Mouse (Mus musculus): Measurements from ENCODE around the gene Vmn1r224.

The Vmn1r224 gene

GRCm38 (mm10) chr17:20413846-20414245, at the start of gene Vmn1r224:
TSS of gene Vmn1r224 (plus strand) at chr17:20414146.
- in situ Hi-C loops (cut with MboI; ENCODE audit: unreplicated experiment in 2 of 2): no loop called here

DNA sequence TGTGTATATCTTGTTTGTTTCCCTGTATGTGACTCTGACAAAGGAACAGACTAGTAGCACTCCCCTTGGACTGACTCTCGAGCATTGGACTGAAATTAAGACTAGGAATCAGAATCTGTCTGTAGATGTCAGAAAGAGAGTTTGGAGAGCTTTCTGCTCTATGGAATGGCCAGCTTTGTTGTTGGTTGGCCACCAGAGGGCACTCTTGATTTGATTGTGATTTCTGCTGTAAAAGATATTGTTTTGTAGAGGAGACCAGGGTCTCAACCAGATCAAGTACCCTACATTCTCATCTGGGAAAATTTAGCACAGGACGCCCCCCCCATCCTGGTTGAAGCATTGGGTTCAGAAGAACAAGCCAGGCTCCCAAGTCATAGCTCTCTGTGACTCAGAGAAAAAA, 14.8 kb upstream of the Vmn1r224 start:
- in situ Hi-C loops (cut with MboI; ENCODE audit: unreplicated experiment in 2 of 2): no loop called here

DNA sequence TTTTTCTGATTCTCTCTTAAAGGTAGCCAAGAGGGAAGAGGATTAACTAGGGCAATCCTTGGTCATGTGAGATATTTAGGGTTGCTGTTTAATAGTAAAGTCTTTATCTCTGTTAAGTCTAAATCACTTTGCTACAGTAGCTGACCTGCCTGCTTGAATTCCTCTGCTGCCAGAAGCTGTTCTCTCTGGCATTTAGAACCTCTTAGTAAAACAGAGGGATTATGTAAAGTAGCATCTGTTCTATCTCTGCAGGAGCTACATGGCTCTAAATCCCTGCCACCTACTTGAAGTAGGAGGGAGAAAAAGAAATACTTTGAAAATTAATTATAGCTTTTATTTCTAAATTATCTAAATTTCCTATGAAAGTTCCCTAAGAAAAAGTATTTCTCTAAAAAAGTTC, 25.3 kb downstream of the Vmn1r224 start:
- in situ Hi-C loops (cut with MboI; ENCODE audit: unreplicated experiment in 2 of 2): no loop called here

GRCm38 (mm10) chr17:20473311-20473710, 59.4 kb downstream of the Vmn1r224 start:
- in situ Hi-C loops (cut with MboI; ENCODE audit: unreplicated experiment in 2 of 2): no loop called here
